Mouse (Mus musculus): ENCODE results near the gene Cidec. TPM values are rescaled to one million over a fixed set of nuclear protein-coding genes. Genes with fewer than 3 reads are reported as not detected.

Cidec gene
- polyA plus RNA-seq, 1 experiment from 2014 or later = not detected

- peaks cover 44% of the 10 kb centered on the region for H3K36me3 ChIP-seq
- no peaks in the 10 kb centered on the region for H3K27me3 ChIP-seq
- 88% methylated on average over 6 of the region's 6 CpGs for WGBS
- no peaks in the 10 kb centered on the region for H3K9me3 ChIP-seq
- H3K4me2 ChIP-seq = peak overlapping the region; percentile 95
- no peak overlapping the region for H3K9ac ChIP-seq
- no peak for ATAC-seq (ENCODE audit: low FRiP score, low read depth)
- H3K4me1 ChIP-seq (replicated peaks) = peaks cover 22% of the 10 kb centered on the region
- no peak overlapping the region for H3K27ac ChIP-seq (replicated peaks)
- H3K4me3 ChIP-seq = peak overlapping the region; percentile 82
These were observed 56.3 kb downstream of the Cidec start for GRCm38 (mm10) chr6:113379246-113379645.

DNA sequence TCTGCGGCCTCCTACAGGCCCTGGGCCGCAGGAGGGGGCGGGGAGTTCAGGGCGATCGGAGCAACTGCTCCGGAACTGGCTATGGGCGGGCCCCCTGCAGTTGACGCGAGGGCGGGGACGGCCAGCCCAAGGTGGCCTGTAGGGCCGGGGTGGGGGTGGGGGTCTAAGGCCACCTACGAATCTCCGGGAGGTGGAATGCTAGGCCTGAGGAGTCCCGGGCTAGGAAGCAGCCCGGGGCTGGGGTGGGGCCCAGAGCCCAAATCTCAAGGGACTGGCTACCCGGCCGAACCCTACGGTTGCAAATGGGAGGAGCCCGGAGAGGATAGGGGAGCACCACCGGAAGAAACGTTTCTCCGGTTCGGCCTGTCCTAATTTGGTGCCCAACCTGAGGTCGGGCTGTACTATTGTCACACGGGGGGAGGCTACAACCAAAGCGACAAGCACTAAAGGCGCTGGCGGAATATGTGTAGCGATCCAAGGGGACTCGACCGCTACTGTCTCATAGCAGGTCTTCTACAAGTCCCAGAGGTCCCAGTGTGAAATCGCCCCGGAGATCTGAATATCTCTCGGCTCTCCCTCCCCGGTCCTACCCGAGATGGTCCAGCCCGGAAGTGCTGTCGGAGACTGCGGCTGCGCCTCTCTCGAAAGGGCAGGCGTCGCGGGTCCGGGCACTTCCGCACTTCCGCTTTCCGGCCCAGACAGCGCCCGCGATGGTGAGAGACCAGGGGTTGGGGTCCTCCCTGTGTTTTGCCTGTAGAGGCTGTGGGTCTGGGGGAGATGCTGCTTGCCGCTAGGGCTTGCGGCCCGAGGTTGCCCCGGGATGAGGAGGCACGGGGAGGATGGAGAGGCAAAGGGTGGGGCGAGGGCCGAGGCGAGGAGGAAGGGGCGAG lies 57.8 kb downstream of the Cidec start, which contains the start of the genes Tada3 and Arpc4:
Tada3 (minus strand) TSS at position 388 of the 890 bp plus-strand sequence.
Arpc4 (plus strand) TSS at position 620 of the 890 bp plus-strand sequence.
- Histone ChIP-seq H3K36me3 (peaks cover 45% of the 10 kb centered on the region), H3K9me3 (no peaks in the 10 kb centered on the region), H3K4me1 (replicated peaks) (peaks cover 22% of the 10 kb centered on the region), H3K4me3 (peak within 1 kb of the TSS; percentile 82), H3K9ac (peak within 1 kb of the TSS; percentile 92), H3K27ac (replicated peaks) (peak within 1 kb of the TSS; percentile 98), H3K4me2 (peak within 1 kb of the TSS; percentile 95), H3K27me3 (no peaks in the 10 kb centered on the region)
- peak; percentile 97 for ATAC-seq (ENCODE audit: low FRiP score, low read depth)
- WGBS = under 1% methylated on average over 61 of the region's 61 CpGs

DNA sequence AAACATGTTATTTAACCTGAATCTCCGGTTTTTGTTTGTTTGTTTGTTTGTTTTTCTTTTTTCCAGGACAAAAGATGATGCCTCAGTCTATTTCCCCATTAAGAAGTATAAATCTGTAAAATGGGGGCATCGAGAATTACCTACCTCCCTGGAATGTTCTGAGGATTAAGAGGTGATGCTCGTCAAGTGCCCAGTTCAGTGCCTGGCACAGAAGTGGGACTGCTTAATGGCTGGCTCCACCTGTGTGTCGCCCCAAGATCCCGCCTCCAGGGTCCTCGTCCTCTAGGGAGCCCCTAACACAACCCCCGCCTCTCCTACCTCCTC lies 58.4 kb downstream of the Cidec start:
- no peak for ATAC-seq (ENCODE audit: low FRiP score, low read depth)
- Histone ChIP-seq H3K4me2 (peak overlapping the region; percentile 95), H3K4me3 (peak overlapping the region; percentile 82), H3K4me1 (replicated peaks) (peaks cover 22% of the 10 kb centered on the region), H3K9me3 (no peaks in the 10 kb centered on the region), H3K27me3 (no peaks in the 10 kb centered on the region), H3K36me3 (peaks cover 44% of the 10 kb centered on the region), H3K9ac (peak overlapping the region; percentile 92), H3K27ac (replicated peaks) (peak overlapping the region; percentile 98)
- WGBS = 12% methylated on average over 7 of the region's 7 CpGs

Small RNA genes within 50 kb of the gene (microRNA-seq; reads per million reads assigned to microRNA genes)
- gene Gm24387 = not detected

Other genes with a start within 250 kb of the Cidec start
- gene Lhfpl4, start 240.4 kb downstream of the Cidec start, polyA plus RNA-seq (2015; fragmentation: Nextera tagmentation; extraction: Ambion mirVana) = 61.5 and 66.2 TPM in 2 replicates
- gene Mtmr14, start 197.9 kb downstream of the Cidec start, polyA plus RNA-seq (2015; fragmentation: Nextera tagmentation; extraction: Ambion mirVana) = 35.7 and 41.0 TPM in 2 replicates
- gene Cpne9, start 153.5 kb downstream of the Cidec start, polyA plus RNA-seq (2015; fragmentation: Nextera tagmentation; extraction: Ambion mirVana) = 4.8 and 10.2 TPM in 2 replicates
- 16.3 and 17.1 TPM in 2 replicates for gene Brpf1, start 128.6 kb downstream of the Cidec start, polyA plus RNA-seq (2015; fragmentation: Nextera tagmentation; extraction: Ambion mirVana)
- 8.5 and 9.3 TPM in 2 replicates for gene Ogg1, start 108.8 kb downstream of the Cidec start, polyA plus RNA-seq (2015; fragmentation: Nextera tagmentation; extraction: Ambion mirVana)
- 112 and 117 TPM in 2 replicates for gene Camk1, start 91.8 kb downstream of the Cidec start, polyA plus RNA-seq (2015; fragmentation: Nextera tagmentation; extraction: Ambion mirVana)
- 70.7 and 77.5 TPM in 2 replicates for gene Tada3, start 57.9 kb downstream of the Cidec start, polyA plus RNA-seq (2015; fragmentation: Nextera tagmentation; extraction: Ambion mirVana)
- gene Arpc4, start 57.6 kb downstream of the Cidec start, polyA plus RNA-seq (2015; fragmentation: Nextera tagmentation; extraction: Ambion mirVana) = 413 and 423 TPM in 2 replicates
- 11.1 and 11.3 TPM in 2 replicates for gene Ttll3, start 46.5 kb downstream of the Cidec start, polyA plus RNA-seq (2015; fragmentation: Nextera tagmentation; extraction: Ambion mirVana)
- 18.7 and 23.3 TPM in 2 replicates for gene Rpusd3, start 16.4 kb downstream of the Cidec start, polyA plus RNA-seq (2015; fragmentation: Nextera tagmentation; extraction: Ambion mirVana)
- gene Jagn1, start 6.8 kb upstream of the Cidec start, polyA plus RNA-seq (2015; fragmentation: Nextera tagmentation; extraction: Ambion mirVana) = 96.5 and 98.2 TPM in 2 replicates
- 0.09 and 0.21 TPM in 2 replicates for gene Il17re, start 22.7 kb upstream of the Cidec start, polyA plus RNA-seq (2015; fragmentation: Nextera tagmentation; extraction: Ambion mirVana)
- 3.2 and 4.6 TPM in 2 replicates for gene Il17rc, start 35.7 kb upstream of the Cidec start, polyA plus RNA-seq (2015; fragmentation: Nextera tagmentation; extraction: Ambion mirVana)
- 77.8 and 92.7 TPM in 2 replicates for gene Creld1, start 47.5 kb upstream of the Cidec start, polyA plus RNA-seq (2015; fragmentation: Nextera tagmentation; extraction: Ambion mirVana)
- 11.3 and 12.6 TPM in 2 replicates for gene Prrt3, start 66.2 kb upstream of the Cidec start, polyA plus RNA-seq (2015; fragmentation: Nextera tagmentation; extraction: Ambion mirVana)
- gene Emc3, start 95.9 kb upstream of the Cidec start, polyA plus RNA-seq (2015; fragmentation: Nextera tagmentation; extraction: Ambion mirVana) = 109 and 115 TPM in 2 replicates
- 2.0 and 2.6 TPM in 2 replicates for gene Fancd2, start 95.9 kb upstream of the Cidec start, polyA plus RNA-seq (2015; fragmentation: Nextera tagmentation; extraction: Ambion mirVana)
- gene Fancd2os, start 165.0 kb upstream of the Cidec start, polyA plus RNA-seq (2015; fragmentation: Nextera tagmentation; extraction: Ambion mirVana) = not detected in 2 replicates
- gene Brk1, start 169.0 kb upstream of the Cidec start, polyA plus RNA-seq (2015; fragmentation: Nextera tagmentation; extraction: Ambion mirVana) = 244 and 249 TPM in 2 replicates
- 71.2 and 78.7 TPM in 2 replicates for gene Vhl, start 188.2 kb upstream of the Cidec start, polyA plus RNA-seq (2015; fragmentation: Nextera tagmentation; extraction: Ambion mirVana)
- 2.9 and 3.6 TPM in 2 replicates for gene Irak2, start 202.7 kb upstream of the Cidec start, polyA plus RNA-seq (2015; fragmentation: Nextera tagmentation; extraction: Ambion mirVana)

Data from hindbrain, embryonic 15.5 days (tissue).